Mouse (Mus musculus) CH12.LX (cell line): ENCODE data around the gene Pamr1. TPM values are rescaled to one million over a fixed set of nuclear protein-coding genes. Genes with fewer than 3 reads are reported as not detected.

ENCODE experiments used
- DNase-seq: peaks from one replicate; pipeline ENCODE4 v3.0.0-alpha.2; 2013; ENCODE audit errors: extremely low read depth
- H3K27ac ChIP-seq: 2 replicates; pipeline ENCODE4 v1.5.1; 2012; ENCODE audit warnings: low read depth, mild to moderate bottlenecking, control low read depth, moderate library complexity; ENCODE audit not compliant: insufficient read depth
- H3K27me3 ChIP-seq: replicated peaks from 2 replicates; pipeline ENCODE3; 2012; ENCODE audit warnings: inconsistent platforms
- H3K36me3 ChIP-seq, 2 experiments: replicated peaks in 1 of 2; 2 replicates each; pipeline versions ENCODE3 to v1.6.1; 2012; ENCODE audit warnings: inconsistent platforms in 1 of 2, low read length in 1 of 2, mild to moderate bottlenecking in 1 of 2, mixed read lengths in 1 of 2, moderate library complexity in 1 of 2; ENCODE audit not compliant: control insufficient read depth in 1 of 2, insufficient read depth in 1 of 2
- H3K4me1 ChIP-seq, 2 experiments: 2 replicates each; pipeline ENCODE4 v1.6.1; 2012; ENCODE audit warnings: inconsistent platforms in 1 of 2, moderate library complexity in 1 of 2; ENCODE audit not compliant: insufficient read depth in 2 of 2, control insufficient read depth in 1 of 2
- H3K4me2 ChIP-seq: 2 replicates; pipeline ENCODE4 v1.6.1; 2012; ENCODE audit warnings: low read depth, mild to moderate bottlenecking, control low read depth; ENCODE audit not compliant: poor library complexity, insufficient read depth, severe bottlenecking
- H3K4me3 ChIP-seq, 3 experiments: fragments of 150-350 bp in 1 of 3; sonication (generic) in 1 of 3; replicated peaks in 1 of 3; 2 replicates each; pipeline versions ENCODE3 to v1.5.1; 2011 to 2012; ENCODE audit warnings: low read depth in 2 of 3, low read length in 2 of 3, mild to moderate bottlenecking in 2 of 3, moderate library complexity in 2 of 3, control low read depth in 1 of 3, improper control_type of control experiment in 1 of 3, inconsistent platforms in 1 of 3, mixed read lengths in 1 of 3; ENCODE audit not compliant: poor library complexity in 1 of 3
- H3K79me2 ChIP-seq: replicated peaks from 2 replicates; pipeline ENCODE4 v1.6.1; 2012; ENCODE audit warnings: mild to moderate bottlenecking, moderate library complexity; ENCODE audit not compliant: control insufficient read depth, poor library complexity, insufficient read depth, severe bottlenecking; ENCODE audit errors: extremely low read depth
- H3K9ac ChIP-seq: 2 replicates; pipeline ENCODE4 v1.6.1; 2012; ENCODE audit warnings: low read depth, mild to moderate bottlenecking, control low read depth, moderate library complexity; ENCODE audit not compliant: insufficient read depth
- H3K9me3 ChIP-seq: replicated peaks from 2 replicates; pipeline ENCODE3; 2012; ENCODE audit warnings: low read length, inconsistent platforms, mixed read lengths
- CHD1 ChIP-seq: IDR thresholded peaks from 2 replicates; pipeline ENCODE4 v1.6.1; 2012; ENCODE audit warnings: low read depth, low read length, improper control_type of control experiment, inconsistent platforms
- CHD2 ChIP-seq: IDR thresholded peaks from 2 replicates; pipeline ENCODE4 v1.6.1; 2011; ENCODE audit warnings: low read length, improper control_type of control experiment
- CTCF ChIP-seq, 2 experiments: IDR thresholded peaks in 1 of 2; conservative IDR thresholded peaks in 1 of 2; 2 replicates each; pipeline ENCODE4 v1.5.1; 2011 to 2012; ENCODE audit warnings: low read depth in 2 of 2, low read length in 2 of 2, improper control_type of control experiment in 1 of 2, inconsistent platforms in 1 of 2, mild to moderate bottlenecking in 1 of 2, moderate library complexity in 1 of 2
- ELF1 ChIP-seq: IDR thresholded peaks from 2 replicates; pipeline ENCODE4 v1.6.1; 2014; ENCODE audit warnings: low read depth, mild to moderate bottlenecking, inconsistent platforms, low read length, improper control_type of control experiment
- EP300 ChIP-seq: IDR thresholded peaks from 2 replicates; pipeline ENCODE4 v1.6.1; 2011; ENCODE audit warnings: low read length, improper control_type of control experiment
- HCFC1 ChIP-seq: IDR thresholded peaks from 2 replicates; pipeline ENCODE4 v1.6.1; 2012; ENCODE audit warnings: low read depth, mild to moderate bottlenecking, inconsistent platforms, low read length, improper control_type of control experiment
- IRF4 ChIP-seq: IDR thresholded peaks from 2 replicates; pipeline ENCODE4 v1.6.1; 2014; ENCODE audit warnings: low read depth, mild to moderate bottlenecking, inconsistent platforms, low read length, improper control_type of control experiment
- MAFK ChIP-seq: IDR thresholded peaks from 2 replicates; pipeline ENCODE4 v1.6.1; 2011; ENCODE audit warnings: low read length, improper control_type of control experiment; ENCODE audit not compliant: insufficient replicate concordance
- MAX ChIP-seq: IDR thresholded peaks from 2 replicates; pipeline ENCODE4 v1.6.1; 2011; ENCODE audit warnings: low read length, improper control_type of control experiment
- MAZ ChIP-seq: IDR thresholded peaks from 2 replicates; pipeline ENCODE4 v1.6.1; 2012; ENCODE audit warnings: low read depth, mild to moderate bottlenecking, inconsistent platforms, low read length, improper control_type of control experiment, moderate library complexity
- MXI1 ChIP-seq: IDR thresholded peaks from 2 replicates; pipeline ENCODE4 v1.6.1; 2011; ENCODE audit warnings: mild to moderate bottlenecking, low read depth, low read length, improper control_type of control experiment
- MYC ChIP-seq: IDR thresholded peaks from 2 replicates; pipeline ENCODE4 v1.6.1; 2011; ENCODE audit warnings: low read depth, mild to moderate bottlenecking, improper control_type of control experiment, low read length
- NELFE ChIP-seq: IDR thresholded peaks from 2 replicates; pipeline ENCODE4 v1.6.1; 2011; ENCODE audit warnings: low read depth, low read length, improper control_type of control experiment
- PAX5 ChIP-seq: IDR thresholded peaks from 2 replicates; pipeline ENCODE4 v1.6.1; 2012; ENCODE audit warnings: low read length, inconsistent platforms, mixed read lengths
- POLR2A ChIP-seq: IDR thresholded peaks from 2 replicates; pipeline ENCODE4 v1.6.1; 2011; ENCODE audit warnings: low read depth, mild to moderate bottlenecking, improper control_type of control experiment, low read length
- POLR2AphosphoS2 ChIP-seq: IDR thresholded peaks from 2 replicates; pipeline ENCODE4 v1.6.1; 2011; ENCODE audit warnings: low read depth, low read length, improper control_type of control experiment
- RAD21 ChIP-seq: IDR thresholded peaks from 2 replicates; pipeline ENCODE4 v1.6.1; 2011; ENCODE audit warnings: low read depth, mild to moderate bottlenecking, low read length, improper control_type of control experiment, moderate library complexity
- RCOR1 ChIP-seq: conservative IDR thresholded peaks from 2 replicates; pipeline ENCODE4 v1.6.1; 2012; ENCODE audit warnings: low read depth, mild to moderate bottlenecking, inconsistent platforms, low read length, improper control_type of control experiment
- TBP ChIP-seq: conservative IDR thresholded peaks from 2 replicates; pipeline ENCODE4 v1.6.1; 2011; ENCODE audit warnings: low read depth, low read length, improper control_type of control experiment
- TCF12 ChIP-seq: IDR thresholded peaks from 2 replicates; pipeline ENCODE4 v1.6.1; 2014; ENCODE audit warnings: low read depth, mild to moderate bottlenecking, inconsistent platforms, low read length, improper control_type of control experiment
- UBTF ChIP-seq: IDR thresholded peaks from 2 replicates; pipeline ENCODE4 v1.6.1; 2012; ENCODE audit warnings: low read depth, mild to moderate bottlenecking, inconsistent platforms, low read length, improper control_type of control experiment, moderate library complexity
- USF1 ChIP-seq: IDR thresholded peaks from 2 replicates; pipeline ENCODE4 v1.6.1; 2014; ENCODE audit warnings: low read depth, mild to moderate bottlenecking, inconsistent platforms, low read length, improper control_type of control experiment
- USF2 ChIP-seq: conservative IDR thresholded peaks from 2 replicates; pipeline ENCODE4 v1.6.1; 2011; ENCODE audit warnings: low read depth, low read length, improper control_type of control experiment
- ZC3H11A ChIP-seq: IDR thresholded peaks from 2 replicates; pipeline ENCODE4 v1.6.1; 2012; ENCODE audit warnings: low read depth, mild to moderate bottlenecking, inconsistent platforms, low read length, improper control_type of control experiment
- ZKSCAN1 ChIP-seq: IDR thresholded peaks from 2 replicates; pipeline ENCODE4 v1.6.1; 2012; ENCODE audit warnings: low read depth, inconsistent platforms, low read length, improper control_type of control experiment, borderline replicate concordance
- ZNF384 ChIP-seq: IDR thresholded peaks from 2 replicates; pipeline ENCODE4 v1.6.1; 2012; ENCODE audit warnings: low read depth, low read length, improper control_type of control experiment, inconsistent platforms
- dilution Hi-C: fragments of 300-500 bp; cut with MboI; formaldehyde crosslinking; loops from 2 replicates; pipeline ENCODE4 v1.14.3; 2020; ENCODE audit warnings: low sequenced_read_pairs; ENCODE audit not compliant: extremely low pct_unique_long_range_greater_than_20kb, extremely low pct_ligation_motif_present
- in situ Hi-C: fragments of 300-500 bp; cut with MboI; formaldehyde crosslinking; loops from 3 replicates; pipeline ENCODE4 v1.14.3; 2019; ENCODE audit warnings: low sequenced_read_pairs, low pct_ligation_motif_present, low pct_unique_long_range_greater_than_20kb, mixed read lengths
- polyA plus RNA-seq: library from polyadenylated mRNA; unstranded; fragments of >175 nt; gene quantifications from 2 replicates; pipeline ENCODE4 v1.2.1, GENCODE M21; 2012; ENCODE audit warnings: low read depth; ENCODE audit not compliant: insufficient read length
- total RNA-seq, 2 experiments: library from RNA; depleted of rRNA; stranded (reverse); fragments of 300-350 nt in 1 of 2; fragments of >200 nt in 1 of 2; gene quantifications; 2 replicates each; pipeline ENCODE4 v1.2.3; 2012 to 2014

Gene Pamr1
- total and polyA plus RNA-seq, 3 experiments, result 0.08 to 0.28 (median 0.24) TPM

DNA sequence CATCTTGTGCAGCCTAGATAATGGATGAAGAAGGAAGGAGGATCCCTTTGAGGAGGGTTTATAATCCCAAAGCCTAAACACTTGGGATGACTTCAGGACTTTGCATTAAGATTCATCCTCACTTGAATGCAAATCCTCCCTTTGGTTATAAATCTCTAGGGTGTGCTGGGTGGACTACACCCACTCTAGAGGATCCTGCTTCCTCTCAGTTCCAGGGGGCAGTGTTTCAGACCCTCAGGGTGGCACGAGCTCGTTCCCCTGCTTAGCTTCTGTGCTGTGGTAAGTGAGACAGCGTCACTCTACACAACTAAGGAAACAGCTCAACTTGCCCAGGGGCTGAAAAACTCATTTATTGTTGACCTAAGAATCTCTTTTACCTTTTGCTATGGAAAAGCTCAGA is 1.8 kb downstream of the Pamr1 start:
- Histone ChIP-seq H3K36me3 (no peaks in the 10 kb centered on the region), H3K27ac (no peak overlapping the region), H3K9me3 (peaks cover 11% of the 10 kb centered on the region), H3K4me1 (peaks cover 6 to 40% of the 10 kb centered on the region in 2 experiments), H3K9ac (no peak overlapping the region), H3K27me3 (peaks cover 2% of the 10 kb centered on the region), H3K4me3 (no peak overlapping the region), H3K79me2 (no peaks in the 10 kb centered on the region), H3K4me2 (no peak overlapping the region)
- DNase-seq, result no peak
- TF ChIP-seq TBP (no peak), EP300 (no peak), USF2 (no peak), POLR2A (no peak), MAX (no peak), NELFE (no peak), ELF1 (no peak), UBTF (no peak), MAZ (no peak), CHD1 (no peak), CTCF (conservative IDR thresholded peaks at IDR 0.05 in 1 of 2, IDR thresholded peaks at IDR 0.05 in 1 of 2; ENCODE audit: low read depth in 2 of 2, low read length in 2 of 2) (no peak), ZC3H11A (no peak), ZKSCAN1 (no peak), RAD21 (no peak), PAX5 (no peak), TCF12 (no peak), ZNF384 (no peak), IRF4 (no peak)
- dilution Hi-C loops, result no loop called here
- in situ Hi-C loops, result no loop called here

DNA sequence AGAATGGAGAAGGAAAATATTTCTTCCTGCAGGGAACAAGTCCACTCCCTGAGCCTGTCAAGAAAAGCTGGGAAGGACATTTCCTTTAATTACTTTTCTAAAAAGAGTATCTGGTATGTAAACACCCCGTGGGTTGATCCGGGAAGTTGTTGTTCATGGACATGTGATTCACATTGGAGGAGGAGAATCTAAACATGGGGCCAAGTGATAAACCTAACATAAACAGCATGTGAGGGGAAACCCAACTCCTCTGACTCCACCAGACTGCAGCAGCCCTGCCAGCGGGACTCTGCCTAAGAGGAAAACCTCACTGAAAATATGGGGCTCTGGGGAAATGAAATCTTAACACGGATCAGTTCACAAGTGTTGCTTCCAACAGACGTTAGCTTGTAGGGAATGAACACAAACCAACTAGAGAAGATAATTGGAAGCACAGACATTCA is 2.3 kb downstream of the Pamr1 start:
- H3K4me1 ChIP-seq, result peaks cover 6 to 40% of the 10 kb centered on the region in 2 experiments
- TF ChIP-seq PAX5 (no peak), UBTF (no peak), HCFC1 (no peak), RCOR1 (no peak), NELFE (no peak), TCF12 (no peak), CHD2 (no peak), ZC3H11A (no peak), MAZ (no peak), USF1 (no peak), POLR2AphosphoS2 (no peak), MAFK (no peak), MYC (no peak), ZNF384 (no peak), ELF1 (no peak), MXI1 (no peak), ZKSCAN1 (no peak)
- no peak overlapping the region for H3K9ac ChIP-seq
- H3K36me3 ChIP-seq, result no peaks in the 10 kb centered on the region
- dilution Hi-C loops, result no loop called here
- peaks cover 2% of the 10 kb centered on the region for H3K27me3 ChIP-seq
- DNase-seq, result no peak
- no peak overlapping the region for H3K4me3 ChIP-seq
- no peak overlapping the region for H3K27ac ChIP-seq
- H3K79me2 ChIP-seq, result no peaks in the 10 kb centered on the region
- no peak overlapping the region for H3K4me2 ChIP-seq
- in situ Hi-C loops, result no loop called here
- peaks cover 9% of the 10 kb centered on the region for H3K9me3 ChIP-seq
